Mouse (Mus musculus) stomach, embryonic 16.5 days (tissue): Measurements from ENCODE around the gene Zpbp2. TPM values are rescaled to one million over a fixed set of nuclear protein-coding genes. Genes with fewer than 3 reads are reported as not detected.

Experiments used
- ATAC-seq: fragments of 200-750 bp; cut with Nextera tagmentation; 2 replicates; pipeline ENCODE4 v1.8.0; 2017; ENCODE audit warnings: moderate number of reproducible peaks, moderate TSS enrichment; ENCODE audit not compliant: insufficient read depth, low FRiP score
- H3K27ac ChIP-seq: fragments of 300-500 bp; sonication (generic); 2 replicates; pipeline ENCODE4 v1.5.1; 2014; ENCODE audit warnings: low read length
- H3K27me3 ChIP-seq: fragments of 300-500 bp; sonication (generic); 2 replicates; pipeline ENCODE4 v1.6.1; 2014; ENCODE audit warnings: low read length, control low read depth, mixed read lengths; ENCODE audit not compliant: control insufficient read depth, insufficient read depth
- H3K36me3 ChIP-seq: fragments of 300-500 bp; sonication (generic); 2 replicates; pipeline ENCODE4 v1.6.1; 2014; ENCODE audit warnings: low read length; ENCODE audit not compliant: control insufficient read depth, insufficient read depth
- H3K4me1 ChIP-seq: fragments of 300-500 bp; sonication (generic); 2 replicates; pipeline ENCODE4 v1.6.1; 2014; ENCODE audit warnings: low read length, control low read depth, mixed read lengths; ENCODE audit not compliant: control insufficient read depth, insufficient read depth
- H3K4me2 ChIP-seq: fragments of 300-500 bp; sonication (generic); 2 replicates; pipeline ENCODE4 v1.6.1; 2014; ENCODE audit warnings: low read depth, low read length, mixed read lengths
- H3K4me3 ChIP-seq: fragments of 300-500 bp; sonication (generic); replicated peaks from 2 replicates; pipeline ENCODE4 v1.5.1; 2014; ENCODE audit warnings: mild to moderate bottlenecking, low read length
- H3K9ac ChIP-seq: fragments of 300-500 bp; sonication (generic); 2 replicates; pipeline ENCODE4 v1.6.1; 2014; ENCODE audit warnings: low read length
- H3K9me3 ChIP-seq: fragments of 300-500 bp; sonication (generic); replicated peaks from 2 replicates; pipeline ENCODE4 v1.6.1; 2016; ENCODE audit warnings: low read length, control low read depth; ENCODE audit not compliant: control insufficient read depth
- WGBS: fragments of 180-500 bp; shearing (Covaris S2); extraction: QIAGEN DNeasy Blood & Tissue Kit; methylation state at CpG from one replicate; pipeline ENCODE4 v1.1.7; 2014; 5-methylcytosine and 5-hydroxymethylcytosine counted together
- polyA plus RNA-seq: library from polyadenylated mRNA; unstranded; fragments of >200 nt; fragmentation: Nextera tagmentation; extraction: Ambion mirVana; gene quantifications from 2 replicates; pipeline ENCODE4 v1.2.1, GENCODE M21; 2015

Zpbp2 gene
- polyA plus RNA-seq, 1 experiment from 2014 or later, result 0.18 TPM

- H3K9me3 ChIP-seq, result no peaks in the 10 kb centered on the region
- peaks cover 15% of the 10 kb centered on the region; the same call in 1 of the 2 replicates for H3K4me1 ChIP-seq
- H3K4me3 ChIP-seq, result no peak overlapping the region
- ATAC-seq, result no peak
- no peaks in the 10 kb centered on the region; the same call in 1 of the 2 replicates for H3K36me3 ChIP-seq
- H3K9ac ChIP-seq, result no peak overlapping the region
- H3K27me3 ChIP-seq, result no peaks in the 10 kb centered on the region
- H3K27ac ChIP-seq, result no peak overlapping the region
- WGBS, result 87% methylated on average over 5 of the region's 5 CpGs
- no peak overlapping the region for H3K4me2 ChIP-seq
Measured at GRCm38 (mm10) chr11:98577776-98578175, 26.9 kb downstream of the Zpbp2 start.

- no peak overlapping the region for H3K4me3 ChIP-seq
- no peak overlapping the region for H3K27ac ChIP-seq
- peaks cover 23% of the 10 kb centered on the region for H3K4me1 ChIP-seq
- no peak overlapping the region for H3K9ac ChIP-seq
- ATAC-seq, result peak; percentile 38; the same call in 1 of the 2 replicates
- H3K36me3 ChIP-seq, result no peaks in the 10 kb centered on the region; the same call in 1 of the 2 replicates
- no peaks in the 10 kb centered on the region for H3K9me3 ChIP-seq
- no peaks in the 10 kb centered on the region for H3K27me3 ChIP-seq
- WGBS, result 63% methylated on average over 16 of the region's 16 CpGs
- no peak overlapping the region for H3K4me2 ChIP-seq
Measured at GRCm38 (mm10) chr11:98580301-98581121, 29.6 kb downstream of the Zpbp2 start.

- Histone ChIP-seq H3K27me3 (no peaks in the 10 kb centered on the region), H3K36me3 (no peaks in the 10 kb centered on the region; the same call in 1 of the 2 replicates), H3K4me2 (no peak overlapping the region), H3K9ac (no peak overlapping the region; the same call in 1 of the 2 replicates), H3K27ac (no peak overlapping the region), H3K4me3 (no peak overlapping the region), H3K9me3 (no peaks in the 10 kb centered on the region), H3K4me1 (peaks cover 29% of the 10 kb centered on the region)
- ATAC-seq, result no peak
- WGBS, result 71% methylated on average over 17 of the region's 17 CpGs
Measured at GRCm38 (mm10) chr11:98581286-98582029, 30.6 kb downstream of the Zpbp2 start.

- Histone ChIP-seq H3K27me3 (no peaks in the 10 kb centered on the region), H3K36me3 (no peaks in the 10 kb centered on the region; the same call in 1 of the 2 replicates), H3K4me2 (no peak overlapping the region), H3K4me3 (no peak overlapping the region), H3K9ac (no peak overlapping the region), H3K4me1 (peaks cover 29% of the 10 kb centered on the region), H3K9me3 (no peaks in the 10 kb centered on the region), H3K27ac (no peak overlapping the region)
- WGBS, result 80% methylated on average over 8 of the region's 8 CpGs
- no peak for ATAC-seq
Measured at GRCm38 (mm10) chr11:98582030-98582388, 31.1 kb downstream of the Zpbp2 start.

- peaks cover 33% of the 10 kb centered on the region for H3K4me1 ChIP-seq
- H3K27ac ChIP-seq, result no peak overlapping the region
- no peak overlapping the region for H3K4me3 ChIP-seq
- H3K9ac ChIP-seq, result no peak overlapping the region
- no peaks in the 10 kb centered on the region for H3K9me3 ChIP-seq
- ATAC-seq, result no peak
- no peak overlapping the region for H3K4me2 ChIP-seq
- H3K27me3 ChIP-seq, result no peaks in the 10 kb centered on the region
- WGBS, result 82% methylated on average over 12 of the region's 12 CpGs
- no peaks in the 10 kb centered on the region; the same call in 1 of the 2 replicates for H3K36me3 ChIP-seq
Measured at GRCm38 (mm10) chr11:98582551-98583264, 31.8 kb downstream of the Zpbp2 start.

- H3K27me3 ChIP-seq, result no peaks in the 10 kb centered on the region
- H3K9ac ChIP-seq, result no peak overlapping the region
- H3K4me1 ChIP-seq, result peaks cover 37% of the 10 kb centered on the region
- H3K9me3 ChIP-seq, result no peaks in the 10 kb centered on the region
- H3K36me3 ChIP-seq, result no peaks in the 10 kb centered on the region; the same call in 1 of the 2 replicates
- no peak overlapping the region for H3K27ac ChIP-seq
- no peak overlapping the region for H3K4me2 ChIP-seq
- no peak overlapping the region for H3K4me3 ChIP-seq
- 87% methylated on average over 3 of the region's 3 CpGs for WGBS
- no peak for ATAC-seq
Measured at GRCm38 (mm10) chr11:98583265-98583552, 32.3 kb downstream of the Zpbp2 start.

GRCm38 (mm10) chr11:98583571-98583970 is 32.7 kb downstream of the Zpbp2 start:
- ATAC-seq, result no peak
- peaks cover 41% of the 10 kb centered on the region for H3K4me1 ChIP-seq
- H3K9ac ChIP-seq, result no peak overlapping the region
- H3K27me3 ChIP-seq, result no peaks in the 10 kb centered on the region
- no peak overlapping the region for H3K27ac ChIP-seq
- H3K36me3 ChIP-seq, result no peaks in the 10 kb centered on the region; the same call in 1 of the 2 replicates
- H3K9me3 ChIP-seq, result no peaks in the 10 kb centered on the region
- 34% methylated on average over 3 of the region's 3 CpGs for WGBS
- no peak overlapping the region for H3K4me2 ChIP-seq
- no peak overlapping the region for H3K4me3 ChIP-seq

- H3K4me1 ChIP-seq, result peaks cover 44% of the 10 kb centered on the region
- ATAC-seq, result no peak
Measured at GRCm38 (mm10) chr11:98584146-98584545, 33.2 kb downstream of the Zpbp2 start.

More at GRCm38 (mm10) chr11:98584146-98584545, 33.2 kb downstream of the Zpbp2 start:
- H3K36me3 ChIP-seq, result no peaks in the 10 kb centered on the region; the same call in 1 of the 2 replicates
- H3K27me3 ChIP-seq, result no peaks in the 10 kb centered on the region
- WGBS, result 52% methylated on average over 1 of the region's 1 CpGs
- no peaks in the 10 kb centered on the region for H3K9me3 ChIP-seq
- no peak overlapping the region for H3K4me2 ChIP-seq
- no peak overlapping the region for H3K27ac ChIP-seq
- no peak overlapping the region for H3K4me3 ChIP-seq
- no peak overlapping the region for H3K9ac ChIP-seq
